Mouse (Mus musculus): ENCODE data around the gene Atox1.
"Not testable (repeated sequence)": the region's sequence is repeated elsewhere in the genome, so short reads cannot be mapped to it uniquely, and the experiment has no call there.

Atox1 gene

DNA sequence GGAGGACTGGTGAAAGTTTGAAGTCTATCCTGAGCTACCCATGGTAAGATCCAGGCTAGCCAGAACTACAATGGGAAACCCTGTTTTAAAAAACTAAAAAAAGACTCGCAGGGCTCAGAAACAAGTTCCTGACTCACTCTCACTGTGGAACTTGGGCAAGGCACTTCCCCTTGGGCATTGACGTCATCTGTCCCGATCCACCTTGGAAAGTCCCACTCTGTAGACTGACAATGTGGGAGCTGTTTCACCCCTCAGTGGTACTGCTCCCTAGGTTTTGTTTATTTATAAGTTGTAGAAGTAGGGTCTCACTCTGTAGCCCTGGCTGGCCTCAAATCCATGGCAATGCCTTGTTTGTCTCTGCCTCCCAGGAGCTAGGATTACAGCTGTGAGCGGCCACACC, 7.4 kb downstream of the Atox1 start:
- DNase-seq (ENCODE audit: inconsistent ontology term) = no peak

DNA sequence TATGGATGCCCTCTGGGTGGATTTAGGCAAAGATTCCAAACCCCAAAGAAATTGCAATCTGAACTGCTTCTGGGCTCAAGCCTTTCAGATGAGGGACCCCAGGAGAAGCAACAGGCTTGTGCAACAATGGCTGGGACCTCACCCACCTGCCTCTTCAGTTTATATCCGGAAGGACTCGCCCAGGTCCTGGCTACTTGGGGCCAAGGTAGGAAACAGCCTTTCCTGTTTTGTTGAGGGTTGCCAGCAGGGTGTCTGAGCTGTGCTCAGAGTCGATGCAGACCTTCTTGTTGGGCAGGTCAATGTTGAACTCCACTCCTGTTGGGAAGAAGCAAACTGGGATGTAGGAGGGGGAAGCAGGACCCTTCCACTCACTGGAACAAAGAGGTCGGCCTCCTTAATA, 10.7 kb downstream of the Atox1 start:
- DNase-seq (ENCODE audit: inconsistent ontology term) = no peak

DNA sequence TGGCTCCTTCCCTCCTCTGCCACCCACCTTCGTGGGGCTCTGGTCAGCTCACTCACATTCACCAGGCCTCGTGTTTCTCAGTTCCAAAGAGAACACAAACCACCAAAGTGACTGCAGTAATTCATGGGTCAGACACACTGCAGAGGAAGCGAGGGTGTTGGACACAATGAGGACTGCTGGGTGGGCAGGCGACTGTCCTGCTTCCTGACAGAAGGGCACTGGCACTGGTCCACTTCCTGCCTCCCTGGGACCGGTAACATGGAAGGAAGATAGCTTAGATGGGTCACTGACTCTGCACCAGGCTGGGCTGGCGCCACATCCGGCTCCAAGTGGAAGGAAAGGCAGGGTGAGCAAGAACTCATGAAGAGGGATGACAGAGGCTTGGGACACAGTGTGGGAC, 11.5 kb downstream of the Atox1 start:
- no peak for DNase-seq (ENCODE audit: inconsistent ontology term)

DNA sequence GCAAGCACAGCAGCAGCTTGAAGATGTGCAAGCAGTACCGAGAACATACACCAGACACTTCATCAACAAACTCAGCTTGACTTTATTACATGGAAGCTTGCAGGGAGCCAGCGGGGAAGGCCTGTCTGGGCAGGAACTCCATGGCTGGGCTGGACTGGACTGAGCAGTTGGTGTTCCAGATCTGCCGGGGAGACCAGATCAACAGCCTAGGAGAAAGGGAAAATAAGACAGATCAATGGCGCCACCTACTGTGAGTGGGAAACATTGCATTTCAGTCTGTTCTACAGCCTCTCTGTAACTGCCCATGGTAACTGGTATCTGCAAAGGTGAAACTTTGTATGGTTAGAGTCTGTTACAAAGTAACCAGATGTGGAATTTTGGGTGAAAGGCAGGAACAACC, 14.5 kb downstream of the Atox1 start:
- peak; percentile 81 for DNase-seq (ENCODE audit: inconsistent ontology term)

DNA sequence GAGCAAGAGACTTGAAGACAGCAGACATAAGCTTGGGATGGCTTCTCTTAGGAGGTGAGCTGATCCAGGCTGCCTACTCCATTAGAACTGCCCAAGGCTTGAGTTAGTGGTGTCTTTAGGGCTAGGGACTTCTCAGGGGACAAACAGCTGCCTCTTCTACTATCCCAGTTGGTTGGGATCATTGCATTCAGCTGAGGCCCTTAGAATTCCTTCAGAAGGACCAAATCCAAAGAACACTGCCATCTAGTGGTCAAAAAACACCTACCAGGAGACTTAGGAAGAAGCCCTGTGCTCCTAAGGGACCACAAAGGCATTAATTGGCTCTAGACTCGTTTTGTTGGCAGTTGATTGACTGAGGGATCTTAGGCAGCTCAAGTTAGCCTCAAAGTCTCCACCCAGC, 16.3 kb downstream of the Atox1 start:
- DNase-seq (ENCODE audit: inconsistent ontology term) = peak; percentile 73

DNA sequence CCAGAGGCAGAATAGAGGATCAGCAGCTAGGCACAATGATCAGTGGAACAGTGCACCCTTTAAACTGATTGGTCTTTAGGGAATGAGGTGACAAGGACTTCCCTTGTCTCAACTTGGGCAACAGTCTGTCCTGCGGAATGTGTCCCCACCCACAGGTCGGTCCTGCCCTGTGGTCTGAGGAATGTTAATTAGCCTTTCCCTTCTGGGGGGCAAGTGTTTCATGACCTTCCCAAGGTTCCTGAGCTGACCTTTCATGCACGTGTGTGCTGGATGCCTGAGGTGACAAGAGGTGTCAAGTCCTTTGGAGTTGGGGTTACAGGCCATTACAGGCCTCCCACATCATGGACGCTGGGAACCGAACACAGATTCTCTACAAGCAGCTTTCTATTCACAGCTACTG, 21.3 kb downstream of the Atox1 start:
- no peak for DNase-seq (ENCODE audit: inconsistent ontology term)

DNA sequence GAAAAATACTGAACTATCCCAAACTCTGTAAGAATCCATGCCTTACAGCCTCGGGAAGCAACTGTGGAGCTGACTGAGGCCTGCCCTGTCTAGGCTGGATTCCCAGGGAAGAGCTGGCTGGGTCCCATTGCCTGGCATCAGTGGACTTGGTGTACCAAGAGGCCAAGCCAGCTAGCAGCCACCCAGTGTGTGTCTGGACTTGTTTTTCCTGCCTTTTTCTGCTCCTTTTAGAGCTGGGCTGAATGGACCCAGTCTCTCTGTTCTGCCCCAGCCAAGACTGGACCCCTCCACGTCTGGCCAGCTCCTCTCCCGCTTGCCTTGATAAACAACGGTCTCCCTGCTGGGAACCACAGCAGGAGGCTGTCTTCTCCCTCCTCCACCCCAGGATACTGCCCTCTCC, 23.0 kb downstream of the Atox1 start:
- DNase-seq (ENCODE audit: inconsistent ontology term) = peak; percentile 43

DNA sequence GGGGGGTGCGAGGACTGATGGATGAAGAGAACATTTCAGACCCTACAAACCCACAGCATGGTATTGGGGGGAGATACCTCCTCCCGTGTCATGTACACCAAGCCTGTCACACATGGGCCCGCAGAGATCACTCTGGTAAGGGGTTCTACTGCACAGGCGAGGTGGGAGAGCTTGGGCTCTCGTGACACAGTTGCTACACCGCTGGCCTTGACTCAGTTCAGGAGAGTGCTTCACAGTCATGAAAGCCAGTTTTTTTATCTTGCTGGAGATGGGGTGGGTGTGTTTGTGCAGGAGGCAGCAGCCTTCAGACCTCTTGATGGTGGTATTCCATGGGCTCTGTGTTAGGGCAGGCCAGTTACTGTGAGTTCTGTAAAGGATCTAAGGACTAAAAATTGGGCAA, 24.9 kb downstream of the Atox1 start:
- no peak for DNase-seq (ENCODE audit: inconsistent ontology term)

DNA sequence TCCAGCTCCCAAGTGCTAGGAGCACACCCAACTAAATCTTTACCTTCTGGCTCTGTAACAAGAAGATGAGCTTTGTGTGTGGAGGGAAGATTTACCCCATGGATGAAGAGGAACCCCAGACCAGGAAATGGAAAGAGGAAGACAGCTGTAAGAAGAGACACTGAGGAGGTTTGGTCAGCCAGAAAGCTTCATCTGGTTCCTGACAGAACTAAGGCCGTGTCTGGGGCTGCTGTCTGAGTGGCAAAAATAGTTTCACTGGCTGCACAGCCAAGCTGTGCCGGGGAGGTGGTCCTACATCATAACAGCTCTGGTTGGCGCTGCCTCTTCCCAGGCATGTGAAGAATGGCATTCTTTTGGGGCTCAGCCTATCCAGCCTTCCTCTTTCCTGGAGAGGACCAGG, 28.1 kb downstream of the Atox1 start:
- peak; percentile 86 for DNase-seq (ENCODE audit: inconsistent ontology term)

DNA sequence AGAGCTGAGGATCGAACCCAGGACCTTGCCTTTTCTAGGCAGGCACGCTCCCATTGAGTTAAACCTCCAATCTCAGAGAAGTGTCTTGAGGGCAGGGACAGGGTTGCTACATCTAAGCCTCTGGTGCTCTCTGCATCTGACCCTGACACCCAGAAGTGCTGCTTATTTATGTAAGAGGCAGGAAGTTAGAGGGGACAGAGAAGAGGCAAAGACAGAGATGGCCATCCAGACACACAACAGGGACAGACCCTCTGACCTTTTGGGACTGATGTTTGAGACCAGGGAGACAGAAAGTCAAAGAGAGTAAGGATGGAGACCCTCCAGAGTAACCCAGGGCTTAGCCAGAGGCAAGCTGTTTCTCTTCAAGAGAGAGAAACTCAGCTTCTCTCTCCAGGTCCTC, 31.1 kb downstream of the Atox1 start:
- no peak for DNase-seq (ENCODE audit: inconsistent ontology term)

DNA sequence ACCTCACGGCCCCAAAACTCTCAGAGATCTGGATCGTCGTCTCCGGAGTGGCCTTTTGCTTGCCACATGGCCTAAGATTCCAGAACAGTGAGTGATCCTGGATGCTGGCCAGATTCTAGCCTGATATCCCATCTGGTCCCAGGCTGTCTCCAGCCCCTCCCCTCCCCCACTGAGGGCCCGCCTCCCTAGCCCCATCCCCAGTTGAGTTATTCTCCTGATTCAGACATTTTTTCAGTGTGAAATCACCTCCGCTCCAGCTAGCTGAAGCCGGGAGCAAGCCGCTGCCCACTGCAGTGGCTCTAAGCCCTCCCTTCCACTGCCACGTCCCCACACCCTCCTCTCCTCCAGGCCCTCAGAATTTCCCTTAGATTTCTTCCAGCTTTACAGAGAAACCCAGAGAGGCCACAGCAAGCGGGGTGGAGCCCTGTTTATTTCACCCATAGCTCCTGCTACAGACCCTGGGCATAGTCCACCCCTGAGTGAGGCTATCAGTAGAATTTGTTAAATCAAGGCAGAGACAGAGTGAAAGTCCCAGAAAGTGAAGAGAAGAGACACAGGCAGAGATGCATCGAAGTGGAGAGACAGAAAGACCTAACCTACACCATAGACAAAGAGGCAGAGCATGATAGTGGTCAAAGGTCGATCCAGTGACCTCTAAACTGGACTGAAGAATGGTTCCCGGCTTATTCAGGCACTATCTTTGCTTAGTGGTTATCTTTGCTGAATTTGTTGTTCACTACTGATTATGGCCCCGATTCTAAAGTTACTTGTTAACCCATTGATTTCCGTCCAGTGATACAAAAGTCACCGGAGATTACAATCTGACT, 32.6 kb downstream of the Atox1 start:
- peak; percentile 100 for DNase-seq (ENCODE audit: inconsistent ontology term)

DNA sequence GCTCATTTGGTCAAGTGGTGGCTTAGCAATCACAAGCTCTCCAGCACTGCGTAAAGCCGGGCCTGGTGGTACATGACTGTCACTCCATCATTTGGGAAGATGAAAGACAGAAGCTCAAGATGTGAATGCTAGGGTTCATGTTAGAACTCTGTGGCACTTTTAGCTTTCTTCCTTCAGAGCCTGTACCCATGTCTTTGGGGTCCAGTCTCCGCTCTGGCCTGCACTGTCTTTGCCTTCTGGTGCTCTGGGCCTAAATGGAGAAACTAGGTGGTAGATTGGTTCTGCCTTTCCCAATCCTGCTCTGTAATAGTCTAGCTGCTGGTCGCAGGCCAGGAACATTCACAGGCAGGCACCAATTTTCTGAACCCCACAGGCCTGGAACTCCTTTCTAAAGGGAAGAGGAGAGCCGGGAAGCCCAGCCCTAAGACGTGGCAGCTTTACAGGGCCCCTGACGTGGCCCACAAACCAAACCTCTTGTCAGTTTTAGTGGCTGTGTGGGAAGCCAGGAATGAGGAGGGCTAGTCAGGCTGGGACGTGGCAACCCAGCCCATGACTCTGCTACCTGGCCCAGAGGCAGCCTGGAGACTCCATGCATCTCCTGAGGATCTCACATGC, 36.2 kb downstream of the Atox1 start:
- no peak for DNase-seq (ENCODE audit: inconsistent ontology term)

DNA sequence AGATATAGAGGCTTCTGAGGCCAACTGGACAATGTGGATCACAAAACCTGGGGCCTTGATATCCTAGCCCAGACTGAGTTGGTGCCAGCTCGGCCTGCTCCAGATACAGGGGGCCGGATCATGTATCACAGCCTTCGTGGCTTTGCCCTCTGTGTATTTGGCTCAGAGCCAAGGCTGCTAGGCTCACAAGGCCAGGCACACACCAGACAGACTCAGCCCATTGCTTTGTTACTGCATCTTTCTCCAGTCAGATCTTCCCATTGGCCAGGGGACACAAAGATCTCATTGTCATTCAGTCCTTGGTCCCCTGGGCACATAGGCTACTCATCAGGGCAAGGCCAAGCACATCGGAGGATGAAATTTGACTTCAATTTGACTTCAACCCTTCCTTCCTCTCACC, 37.3 kb downstream of the Atox1 start:
- DNase-seq (ENCODE audit: inconsistent ontology term) = peak; percentile 90

DNA sequence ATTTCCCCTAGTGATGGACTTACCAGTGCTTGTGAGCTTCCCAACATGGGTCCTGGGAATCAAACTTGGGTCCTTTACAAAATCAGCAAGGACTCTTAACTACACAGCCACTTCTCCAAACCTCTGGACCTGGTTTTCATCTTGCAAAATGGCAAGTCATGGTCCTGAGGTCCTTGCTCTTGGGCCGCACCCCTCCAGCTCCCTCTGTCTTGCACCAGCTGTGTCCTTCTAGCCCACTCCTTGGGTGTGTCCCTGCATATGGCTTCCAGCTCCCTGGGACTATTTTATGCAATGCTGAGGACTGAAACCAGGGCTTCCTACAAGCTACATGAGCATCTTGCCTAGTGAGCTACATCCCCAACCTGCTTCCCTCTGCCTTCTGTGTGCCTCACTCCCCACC, 38.1 kb downstream of the Atox1 start, which contains the start of gene Sparc:
Sparc (minus strand) TSS at position 206 of the 400 bp plus-strand sequence.
- DNase-seq (ENCODE audit: inconsistent ontology term) = no peak

DNA sequence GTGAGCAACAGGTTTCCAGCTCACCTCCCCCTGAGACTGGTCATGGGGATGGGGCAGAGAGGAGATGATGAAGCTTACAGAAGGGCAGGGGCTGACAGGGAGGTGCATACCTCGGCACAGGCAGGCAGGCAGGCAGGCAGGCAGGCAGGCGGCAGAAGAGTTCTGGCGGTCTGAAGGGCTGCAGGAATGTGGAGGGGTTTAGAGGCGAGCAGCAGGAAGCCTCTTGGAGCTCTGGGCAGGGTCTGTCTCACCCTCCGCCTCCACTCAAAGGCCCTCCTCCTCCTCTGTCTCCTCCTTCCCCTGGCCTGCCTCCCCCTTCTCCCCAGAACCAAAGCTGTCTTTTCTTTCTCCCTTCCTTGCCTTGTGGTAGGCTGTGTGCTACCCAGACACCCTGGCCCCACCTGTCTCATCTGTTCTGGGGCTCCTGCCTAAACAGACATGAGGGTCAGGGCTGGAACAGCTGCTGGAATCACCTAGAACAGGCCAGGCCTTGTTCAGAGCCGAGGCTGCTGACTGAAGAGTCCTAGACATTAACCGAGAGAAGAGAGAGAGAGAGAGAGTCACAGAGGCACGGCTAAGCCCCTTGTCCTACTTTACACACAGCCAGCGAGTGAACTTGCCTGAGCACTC, 41.2 kb downstream of the Atox1 start:
- peak; percentile 96 for DNase-seq (ENCODE audit: inconsistent ontology term)

DNA sequence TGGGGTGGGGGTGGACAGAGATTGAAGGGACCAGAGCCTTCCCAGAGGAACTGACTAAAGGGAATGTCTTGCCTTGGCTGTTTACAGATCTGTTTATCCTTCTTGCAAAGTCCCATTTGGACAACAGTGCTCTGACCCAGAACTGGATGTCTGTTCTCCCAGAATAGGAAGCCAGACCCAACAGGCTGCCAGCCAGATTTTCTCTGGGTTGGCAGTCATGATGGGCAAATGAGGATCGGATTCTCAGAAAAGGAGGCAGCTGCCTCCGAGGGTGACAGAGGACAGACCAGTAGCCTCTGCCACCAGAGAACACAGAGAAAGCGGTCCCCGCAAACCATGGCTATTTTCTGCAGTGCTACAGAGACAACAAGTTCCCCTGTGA, 41.8 kb downstream of the Atox1 start:
- peak; percentile 68 for DNase-seq (ENCODE audit: inconsistent ontology term)

DNA sequence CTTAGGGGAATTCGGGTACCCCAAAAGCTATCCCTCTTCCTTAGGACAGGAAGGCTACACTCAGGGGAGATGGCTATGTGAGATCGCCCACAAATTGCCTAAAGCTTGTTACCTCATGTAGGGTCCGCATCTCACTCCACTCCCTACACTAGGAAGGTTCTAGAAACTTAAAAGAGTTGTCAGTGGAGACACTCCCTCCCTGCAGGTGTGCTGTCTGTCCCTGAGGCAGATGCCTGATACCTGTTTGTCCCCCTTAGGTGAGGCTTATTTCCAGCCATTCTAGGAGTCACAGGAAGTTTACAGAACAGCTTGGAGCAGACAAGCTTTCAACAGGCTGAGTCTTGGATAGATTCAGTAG, 42.4 kb downstream of the Atox1 start:
- no peak for DNase-seq (ENCODE audit: inconsistent ontology term)

DNA sequence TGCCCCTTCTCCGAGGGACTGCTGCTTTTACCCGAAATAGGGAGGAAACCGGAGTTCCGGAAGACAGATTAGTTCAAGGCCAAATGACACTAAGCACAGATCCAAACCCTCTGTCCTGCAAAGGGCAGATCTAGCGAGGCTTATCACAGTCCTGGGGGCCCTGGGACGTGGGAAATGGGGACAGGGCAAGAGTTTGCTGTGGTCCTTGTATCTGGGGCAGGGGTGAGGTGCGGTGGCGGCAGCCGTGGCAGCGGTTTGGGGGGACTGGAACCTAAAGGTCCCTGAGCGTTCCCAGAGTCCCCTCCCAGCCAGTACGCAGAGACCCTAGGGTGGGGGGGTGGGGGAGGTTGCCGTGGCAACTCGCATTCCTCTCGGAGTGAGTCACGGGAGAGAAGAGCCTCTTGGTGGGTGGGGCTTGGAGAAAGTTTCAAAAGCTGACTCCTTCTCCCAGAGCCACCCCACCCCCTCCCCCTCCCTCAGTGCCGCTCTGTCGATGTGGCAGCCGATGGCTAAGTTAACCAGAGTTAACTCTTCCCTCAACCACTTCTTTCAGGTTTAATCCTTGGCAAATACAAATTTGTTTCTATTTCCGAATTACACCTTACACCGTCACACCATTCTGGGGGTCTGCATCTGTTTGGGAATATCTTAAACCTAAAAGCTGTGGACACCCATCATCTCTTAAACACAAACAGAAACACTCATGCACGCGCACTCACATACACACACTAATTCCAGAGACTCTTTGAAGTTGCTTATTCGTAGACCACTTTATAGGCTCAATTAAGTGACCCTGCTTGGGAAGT, 42.9 kb downstream of the Atox1 start:
- DNase-seq (ENCODE audit: inconsistent ontology term) = peak; percentile 96

DNA sequence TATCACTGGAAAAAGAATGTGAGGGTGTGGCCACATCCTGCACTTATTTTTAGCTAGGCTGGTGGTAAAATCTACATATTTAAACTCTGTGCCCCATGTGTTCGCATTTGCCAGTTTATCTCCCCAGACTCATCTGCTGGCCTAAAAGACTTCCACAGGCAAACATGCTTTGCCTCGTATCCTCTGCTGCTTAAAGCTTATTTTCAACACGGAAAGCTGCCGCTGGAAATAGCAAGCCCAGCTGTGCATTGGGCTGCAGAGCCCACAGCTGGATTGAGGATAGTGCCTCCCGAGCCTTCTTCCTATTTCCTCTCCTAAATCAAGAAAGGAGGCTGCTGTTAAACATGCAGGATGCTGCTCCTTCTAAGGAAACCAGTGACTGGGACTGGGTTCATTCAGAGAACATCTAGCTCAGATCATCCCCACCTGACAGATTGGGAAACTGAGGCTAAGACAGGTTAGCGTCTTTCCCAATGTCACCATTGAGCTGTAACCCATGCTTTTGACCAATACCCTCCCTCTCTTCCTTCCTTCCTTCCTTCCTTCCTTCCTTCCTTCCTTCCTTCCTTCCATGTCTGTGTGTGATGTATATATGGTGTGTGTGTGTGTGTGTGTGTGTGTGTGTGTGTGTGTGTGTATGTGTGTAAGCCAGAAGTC, 44.3 kb downstream of the Atox1 start:
- DNase-seq (ENCODE audit: inconsistent ontology term) = no peak

DNA sequence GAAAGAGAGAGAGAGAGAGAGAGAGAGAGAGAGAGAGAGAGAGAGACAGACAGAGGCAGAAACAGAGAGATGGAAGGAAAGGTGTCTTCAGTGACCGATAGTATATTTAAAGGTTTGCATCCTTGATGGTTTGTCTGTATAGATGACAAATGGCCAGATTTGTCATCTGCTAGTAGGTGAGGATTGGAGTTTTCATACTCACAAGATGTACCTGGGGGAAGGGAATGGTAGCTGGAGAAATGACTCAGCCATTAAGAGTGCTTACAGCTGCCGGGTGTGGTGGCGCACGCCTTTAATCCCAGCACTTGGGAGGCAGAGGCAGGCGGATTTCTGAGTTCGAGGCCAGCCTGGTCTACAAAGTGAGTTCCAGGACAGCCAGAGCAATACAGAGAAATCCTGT, 45.3 kb downstream of the Atox1 start:
- DNase-seq (ENCODE audit: inconsistent ontology term) = not testable (repeated sequence)

DNA sequence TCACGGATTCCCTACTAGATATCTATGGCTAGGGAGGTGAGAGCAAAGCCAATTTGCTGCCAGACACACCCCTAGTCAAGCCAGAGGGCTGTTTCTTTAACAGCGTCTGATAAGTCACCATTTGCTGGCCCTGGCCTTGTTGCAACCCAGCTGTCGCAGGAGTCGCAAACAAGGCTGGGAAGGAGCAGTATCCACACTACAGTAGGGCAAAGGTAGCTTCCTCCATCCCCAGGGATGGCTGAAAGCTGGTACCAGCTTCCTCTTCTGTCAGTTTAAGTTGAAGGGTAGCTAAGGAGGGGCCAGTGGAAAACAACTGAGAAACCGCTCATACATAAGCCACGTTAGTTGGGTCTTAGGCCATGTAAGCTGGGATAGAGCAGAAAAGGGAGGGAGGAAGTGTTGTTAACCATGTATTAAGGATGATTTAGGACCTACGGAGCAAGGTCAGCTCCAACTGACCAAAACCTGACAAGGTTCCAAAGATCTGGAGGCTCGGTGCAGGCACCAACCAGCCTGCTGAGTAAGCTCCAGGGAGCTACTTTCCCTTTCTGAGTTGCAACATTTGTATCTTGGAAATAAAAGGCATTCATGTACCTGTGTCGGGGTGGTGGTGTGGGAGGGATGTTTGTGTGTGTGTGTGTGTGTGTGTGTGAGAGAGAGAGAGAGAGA, 45.9 kb downstream of the Atox1 start:
- DNase-seq (ENCODE audit: inconsistent ontology term) = no peak
